Mouse (Mus musculus) G1E (cell line): ENCODE measurements around the gene Tsacc. TPM values are rescaled to one million over a fixed set of nuclear protein-coding genes. Genes with fewer than 3 reads are reported as not detected.

ENCODE experiments used
- ATAC-seq: 2 replicates; pipeline ENCODE4 v1.8.0; 2016; ENCODE audit warnings: mild to moderate bottlenecking; ENCODE audit not compliant: insufficient number of reproducible peaks, poor library complexity, low FRiP score, severe bottlenecking; ENCODE audit errors: extremely low read depth
- DNase-seq: peaks from one replicate; pipeline ENCODE4 v3.0.0; 2012; ENCODE audit warnings: low spot score
- H3K27me3 ChIP-seq: 2 replicates; pipeline ENCODE4 v1.6.1; 2012; ENCODE audit warnings: mild to moderate bottlenecking, low read length, inconsistent platforms; ENCODE audit not compliant: insufficient read depth
- H3K36me3 ChIP-seq: replicated peaks from 2 replicates; pipeline ENCODE3; 2012; ENCODE audit warnings: mild to moderate bottlenecking, inconsistent platforms
- H3K4me1 ChIP-seq: 2 replicates; pipeline ENCODE4 v1.6.1; 2012; ENCODE audit warnings: low read depth, low read length, inconsistent platforms, mixed read lengths; ENCODE audit not compliant: insufficient read depth
- H3K4me3 ChIP-seq: 2 replicates; pipeline ENCODE4 v1.5.1; 2012; ENCODE audit warnings: low read depth, mild to moderate bottlenecking, inconsistent platforms, low read length, moderate library complexity, mixed read lengths
- H3K9me3 ChIP-seq: replicated peaks from 2 replicates; pipeline ENCODE4 v1.6.1; 2012; ENCODE audit warnings: inconsistent platforms
- CTCF ChIP-seq: IDR thresholded peaks from 2 replicates; pipeline ENCODE4 v1.5.1; 2012; ENCODE audit warnings: low read depth, low read length, inconsistent platforms, mixed read lengths
- GATA1 ChIP-seq: IDR thresholded peaks from 2 replicates; pipeline ENCODE4 v1.6.1; 2012; ENCODE audit warnings: borderline replicate concordance, low read length, inconsistent platforms, mixed read lengths
- GATA2 ChIP-seq: IDR thresholded peaks from 2 replicates; pipeline ENCODE4 v1.6.1; 2012; ENCODE audit warnings: low read depth, low read length, inconsistent platforms, borderline replicate concordance
- POLR2AphosphoS5 ChIP-seq: IDR thresholded peaks from 2 replicates; pipeline ENCODE4 v1.6.1; 2012; ENCODE audit warnings: low read depth, low read length, inconsistent platforms; ENCODE audit not compliant: insufficient replicate concordance
- TAL1 ChIP-seq: conservative IDR thresholded peaks from 2 replicates; pipeline ENCODE4 v1.6.1; 2012; ENCODE audit warnings: low read depth, low read length, inconsistent platforms, mixed read lengths
- polyA plus RNA-seq: library from polyadenylated mRNA; stranded (reverse); fragments of >175 nt; gene quantifications from 2 replicates; pipeline ENCODE4 v1.2.3, GENCODE M21; 2012
- total RNA-seq, 2 experiments: library from RNA; stranded (forward) in 1 of 2; stranded (reverse) in 1 of 2; fragments of 200-1000 nt in 1 of 2; fragments of >200 nt in 1 of 2; fragmentation: Nextera tagmentation in 1 of 2; gene quantifications; 2 replicates each; pipeline ENCODE4 v1.2.3; 2014 to 2017

The Tsacc gene
- total RNA-seq (2014; fragmentation: Nextera tagmentation) = 11.5 and 17.6 TPM in 2 replicates
- 6.3 and 13.9 TPM in 2 replicates for total RNA-seq (2017)
- 0.74 and 1.1 TPM in 2 replicates for polyA plus RNA-seq

DNA sequence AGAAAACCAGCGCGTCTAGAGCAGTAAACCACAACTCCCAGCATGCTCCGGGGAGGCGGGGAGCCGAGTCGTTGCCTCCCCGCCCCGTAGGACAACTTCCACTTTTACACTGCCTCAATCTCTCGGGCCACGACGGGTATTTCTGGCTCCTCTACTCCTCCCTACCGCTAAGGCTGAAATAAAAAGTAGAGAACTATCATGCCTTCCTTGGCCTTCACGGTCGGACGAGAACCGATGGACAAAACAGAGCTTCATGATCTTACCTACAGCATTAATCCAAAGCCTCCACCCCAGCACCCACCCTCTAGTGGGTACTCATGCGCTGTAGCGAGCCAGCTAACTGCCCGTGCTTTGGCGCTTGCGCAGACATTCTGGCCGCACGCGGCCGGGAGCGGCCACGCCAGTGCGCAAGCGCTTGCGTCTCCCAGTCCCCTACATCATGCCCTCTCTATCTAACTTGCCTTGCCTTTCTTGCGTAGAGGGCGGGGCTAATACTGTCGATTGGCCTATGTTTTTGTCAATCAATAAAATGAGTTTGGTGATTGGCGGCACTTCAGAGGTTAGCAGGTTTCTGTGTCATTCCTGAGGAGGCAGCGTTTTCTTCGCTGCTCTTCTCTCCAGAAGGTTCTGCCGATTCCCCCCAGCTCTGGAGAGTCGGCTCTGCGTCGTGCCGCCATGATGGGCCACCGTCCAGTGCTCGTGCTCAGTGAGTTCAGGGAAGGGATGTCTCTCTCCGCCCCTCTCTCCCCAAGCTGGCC lies at the start of gene Tsacc, which contains the start of gene Cct3:
TSS of gene Tsacc (minus strand) at position 439 of the 758 bp plus-strand sequence.
TSS of gene Cct3 (plus strand) at position 556 of the 758 bp plus-strand sequence.
- Histone ChIP-seq H3K36me3 (peaks cover 53% of the 10 kb centered on the region), H3K9me3 (no peaks in the 10 kb centered on the region), H3K4me3 (peak within 1 kb of the TSS; percentile 74), H3K4me1 (peaks cover 30% of the 10 kb centered on the region), H3K27me3 (no peaks in the 10 kb centered on the region)
- TF ChIP-seq CTCF = no peak
- TF ChIP-seq TAL1 = no peak
- TF ChIP-seq GATA2 = no peak
- TF ChIP-seq POLR2AphosphoS5 = peak; percentile 29; the same call in 1 of the 2 replicates
- TF ChIP-seq GATA1 = no peak
- DNase-seq (peak; percentile 89), ATAC-seq (peak; percentile 88)

DNA sequence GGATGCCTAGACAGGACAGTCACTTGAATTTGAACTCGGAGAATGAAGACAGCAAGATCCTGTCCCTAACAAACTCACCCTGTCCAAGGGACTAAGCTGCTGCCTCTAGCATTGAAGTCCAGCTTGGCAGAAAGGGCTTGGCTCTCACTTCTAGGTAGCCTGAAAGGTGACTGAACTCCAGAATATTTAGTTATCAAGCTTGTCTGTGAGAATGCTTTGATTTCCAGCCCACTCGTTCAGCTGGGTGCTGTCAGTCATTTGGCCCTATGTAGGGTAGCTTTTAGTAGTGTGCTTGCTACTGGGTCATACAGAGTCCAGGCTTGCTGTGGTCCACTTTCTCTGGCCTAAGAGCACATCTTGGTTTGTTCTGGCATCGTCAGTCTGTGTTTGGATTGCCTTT lies 42.2 kb upstream of the Tsacc start:
- DNase-seq (no peak), ATAC-seq (no peak)
- Histone ChIP-seq H3K36me3 (peaks cover 54% of the 10 kb centered on the region), H3K4me3 (no peak overlapping the region), H3K9me3 (no peaks in the 10 kb centered on the region), H3K4me1 (peaks cover 65% of the 10 kb centered on the region), H3K27me3 (no peaks in the 10 kb centered on the region)
- TF ChIP-seq POLR2AphosphoS5 = no peak
- TF ChIP-seq TAL1 = no peak
- TF ChIP-seq GATA1 = no peak
- no peak for TF ChIP-seq GATA2
- no peak for TF ChIP-seq CTCF

DNA sequence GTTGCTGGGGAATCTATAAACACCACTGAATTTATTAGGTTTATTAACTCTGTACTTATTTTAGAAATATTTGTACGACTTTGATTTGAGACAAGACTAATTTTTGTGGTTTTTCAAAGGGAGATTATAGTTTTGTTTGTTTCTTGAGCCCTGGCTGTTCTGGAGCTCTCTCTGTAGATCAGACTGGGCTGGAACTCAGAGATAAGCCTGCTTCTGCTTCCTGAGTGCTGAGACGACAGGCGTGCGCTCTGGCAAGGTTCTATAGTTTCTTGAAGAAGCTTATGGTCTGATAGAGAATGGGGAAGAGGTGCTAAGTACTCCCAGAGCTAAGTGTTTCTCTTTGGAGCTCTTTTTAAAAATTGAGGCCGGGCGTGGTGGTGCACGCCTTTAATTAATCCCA lies 41.5 kb upstream of the Tsacc start:
- DNase-seq (no peak), ATAC-seq (peak; percentile 58)
- Histone ChIP-seq H3K9me3 (no peaks in the 10 kb centered on the region), H3K27me3 (no peaks in the 10 kb centered on the region), H3K4me3 (no peak overlapping the region), H3K4me1 (peaks cover 67% of the 10 kb centered on the region), H3K36me3 (peaks cover 54% of the 10 kb centered on the region)
- TF ChIP-seq CTCF (no peak), GATA1 (no peak), TAL1 (peak; percentile 60), POLR2AphosphoS5 (no peak)

DNA sequence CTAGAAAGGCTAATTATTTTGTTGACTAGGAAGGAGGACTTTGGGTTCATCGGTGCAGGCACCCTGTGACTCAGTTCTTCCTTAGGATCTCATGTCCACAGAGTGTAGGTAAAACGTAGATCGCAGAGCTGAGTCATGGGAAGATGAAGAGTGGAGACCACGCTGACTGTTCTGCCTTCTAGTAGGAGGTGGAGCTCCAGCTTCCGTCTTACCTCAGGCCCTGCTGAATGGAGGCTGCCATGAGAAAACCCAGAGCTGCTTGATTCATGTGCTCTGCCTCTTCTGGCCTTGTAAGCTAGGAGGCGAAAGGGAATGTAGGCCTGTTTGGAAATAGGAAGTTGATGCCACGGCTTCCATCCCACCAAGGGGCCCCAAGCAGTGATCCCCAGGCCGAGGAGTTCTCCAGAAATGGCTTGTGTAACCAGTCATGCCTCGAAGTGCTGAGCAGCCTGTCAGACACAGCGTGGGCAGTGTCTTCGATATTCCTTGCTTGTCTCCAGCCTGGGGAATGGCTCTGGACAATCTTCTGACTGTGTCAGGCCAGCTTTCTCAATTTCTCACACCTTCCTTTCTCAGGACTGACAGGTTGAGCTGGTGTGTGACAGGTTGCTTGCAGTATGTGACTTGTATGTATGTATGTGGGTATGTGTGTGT lies 40.7 kb upstream of the Tsacc start:
- Histone ChIP-seq H3K27me3 (no peaks in the 10 kb centered on the region), H3K4me3 (peak overlapping the region; percentile 86), H3K4me1 (peaks cover 63% of the 10 kb centered on the region), H3K36me3 (peaks cover 54% of the 10 kb centered on the region), H3K9me3 (no peaks in the 10 kb centered on the region)
- DNase-seq = peak; percentile 35
- no peak for TF ChIP-seq GATA1
- no peak for TF ChIP-seq CTCF
- no peak for TF ChIP-seq POLR2AphosphoS5
- no peak for TF ChIP-seq TAL1
- TF ChIP-seq GATA2 = no peak
- no peak; the same call in 1 of the 2 replicates for ATAC-seq

DNA sequence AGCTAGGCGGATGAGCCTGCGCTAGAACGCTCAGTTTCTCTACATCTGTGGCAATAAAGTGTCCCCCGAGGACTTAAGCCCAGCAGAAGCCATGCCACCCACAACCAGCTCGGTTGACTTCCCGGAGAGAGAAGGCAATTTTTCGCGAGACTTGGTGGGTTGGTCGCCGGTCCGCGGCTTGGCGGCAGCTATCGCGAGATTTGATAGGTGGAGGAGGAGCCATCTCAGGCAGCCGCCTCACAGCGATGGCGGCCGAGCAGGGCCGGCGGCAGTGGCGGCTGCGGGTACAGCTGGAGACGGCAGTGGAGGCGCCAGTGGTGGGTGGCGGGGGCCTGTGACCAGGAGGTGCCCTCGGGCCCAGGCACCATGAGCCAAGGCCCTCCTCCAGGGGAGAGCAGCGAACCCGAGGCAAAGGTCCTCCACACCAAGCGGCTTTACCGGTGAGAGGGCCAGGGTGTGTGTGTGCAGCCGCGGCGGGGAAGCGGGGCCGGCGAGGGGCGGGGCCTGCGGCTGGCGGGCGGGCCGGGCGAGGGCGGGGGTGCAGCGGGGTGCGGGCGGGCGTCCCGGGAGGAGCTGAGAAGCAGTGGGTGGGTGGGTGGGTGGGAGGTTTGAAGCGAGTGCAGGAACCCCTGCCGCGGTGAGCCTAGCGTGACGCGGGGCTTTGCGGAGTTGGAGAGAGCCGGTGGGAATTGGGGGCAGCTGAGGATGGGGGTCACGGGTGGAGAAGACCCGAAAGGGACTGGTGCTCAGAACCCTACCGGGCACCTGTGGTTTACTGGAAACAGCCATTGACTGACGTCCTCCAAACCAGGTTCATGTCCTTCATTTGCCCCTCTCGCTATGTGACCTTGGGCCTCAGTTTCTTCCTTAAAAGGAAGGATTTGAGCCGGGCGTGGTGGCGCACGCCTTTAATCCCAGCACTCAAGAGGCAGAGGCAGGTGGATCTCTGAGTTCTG lies 39.5 kb upstream of the Tsacc start, which contains the start of the genes Tmem79 and Smg5:
TSS of gene Tmem79 (minus strand) at position 91 of the 956 bp plus-strand sequence.
TSS of gene Smg5 (plus strand) at position 203 of the 956 bp plus-strand sequence.
- peaks cover 47% of the 10 kb centered on the region for H3K36me3 ChIP-seq
- no peak for TF ChIP-seq TAL1
- no peak for TF ChIP-seq CTCF
- no peak for TF ChIP-seq GATA1
- no peak for TF ChIP-seq POLR2AphosphoS5
- TF ChIP-seq GATA2 = no peak
- ATAC-seq = peak; percentile 64
- peaks cover 54% of the 10 kb centered on the region for H3K4me1 ChIP-seq
- no peaks in the 10 kb centered on the region for H3K27me3 ChIP-seq
- H3K4me3 ChIP-seq = peak within 1 kb of the TSS; percentile 86
- H3K9me3 ChIP-seq = no peaks in the 10 kb centered on the region
- DNase-seq = peak; percentile 95

DNA sequence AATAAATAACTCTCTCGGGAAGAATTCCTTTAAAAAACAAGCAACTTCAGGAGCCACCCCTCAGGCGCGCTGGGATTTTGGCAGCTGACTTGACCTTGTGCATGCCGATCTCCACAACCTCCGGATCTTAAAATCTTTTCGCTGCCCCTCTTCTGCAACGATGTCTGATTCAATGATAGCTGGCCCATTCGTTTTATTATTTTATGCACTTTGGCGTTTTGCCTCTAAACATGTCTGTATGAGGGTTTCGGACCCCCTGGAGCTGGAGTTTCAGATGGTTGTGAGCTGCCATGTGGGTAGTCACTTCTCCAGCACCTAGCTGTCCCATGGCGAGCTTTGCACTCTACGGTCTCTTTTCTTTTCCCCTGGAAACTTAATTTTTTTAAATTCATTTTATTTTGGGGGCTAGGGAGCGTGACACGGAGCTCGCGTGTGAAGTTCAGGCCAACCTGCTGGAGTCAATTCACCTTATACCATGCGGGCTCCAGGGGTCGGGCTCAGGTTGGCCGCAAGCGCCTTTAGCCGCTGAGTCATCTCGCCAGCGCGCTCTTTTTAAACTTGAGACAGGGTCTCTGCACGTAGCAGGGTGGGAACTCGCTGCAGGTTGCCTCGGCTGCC lies 38.7 kb upstream of the Tsacc start:
- no peak for DNase-seq
- H3K4me1 ChIP-seq = peaks cover 48% of the 10 kb centered on the region
- ATAC-seq = no peak
- H3K36me3 ChIP-seq = peaks cover 44% of the 10 kb centered on the region
- H3K4me3 ChIP-seq = peak overlapping the region; percentile 86
- no peak for TF ChIP-seq GATA1
- H3K9me3 ChIP-seq = no peaks in the 10 kb centered on the region
- H3K27me3 ChIP-seq = no peaks in the 10 kb centered on the region
